Mouse (Mus musculus) megakaryocyte-erythroid progenitor cell, adult 5 weeks (primary cell): ENCODE measurements around the gene Slc22a29. TPM values are rescaled to one million over a fixed set of nuclear protein-coding genes. Genes with fewer than 3 reads are reported as not detected.

Experiments used
- polyA plus RNA-seq: library from polyadenylated mRNA; stranded (reverse); fragments of >175 nt; gene quantifications from 2 replicates; pipeline ENCODE4 v1.2.3, GENCODE M21; 2012

The Slc22a29 gene
- polyA plus RNA-seq: not detected in 2 replicates

DNA sequence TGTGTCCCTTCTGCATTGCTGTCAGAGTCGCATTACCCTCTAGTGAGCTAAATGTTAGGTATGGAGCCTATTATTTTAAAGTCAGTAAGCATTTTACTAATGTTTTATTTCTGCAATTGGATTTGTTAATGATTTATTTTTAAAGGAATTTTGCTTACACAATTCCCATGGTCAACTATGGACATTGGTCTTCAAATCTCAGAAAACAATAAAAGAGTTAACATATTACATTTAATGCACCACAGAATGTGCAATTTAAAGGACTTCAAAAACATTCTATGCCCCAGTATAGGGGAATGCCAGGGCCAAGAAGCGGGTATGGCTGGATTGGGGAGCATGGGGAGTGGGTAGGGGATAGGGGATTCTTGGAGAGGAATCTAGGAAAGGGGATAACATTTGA is at the start of gene Slc22a29:
Slc22a29 (minus strand) TSS at position 101 of the 400 bp plus-strand sequence.

GRCm38 (mm10) chr19:8131881-8132280 is 86.8 kb downstream of the Slc22a29 start, which contains the start of gene Slc22a28:
Gene Slc22a28 (minus strand): TSS chr19:8131982.

Other genes with a start within 250 kb of the Slc22a29 start
- gene Slc22a28, start 86.9 kb downstream of the Slc22a29 start, polyA plus RNA-seq: not detected in 2 replicates
- gene Slc22a30, start 186.2 kb upstream of the Slc22a29 start, polyA plus RNA-seq: not detected in 2 replicates